Mouse (Mus musculus) central nervous system, embryonic 18 days (tissue): ENCODE results near the gene Slc4a7. TPM values are rescaled to one million over a fixed set of nuclear protein-coding genes. Genes with fewer than 3 reads are reported as not detected.

Experiments used
- polyA plus RNA-seq: library from polyadenylated mRNA; depleted of rRNA; stranded (reverse); fragments of >200 nt; gene quantifications from 2 replicates; pipeline ENCODE4 v1.2.3, GENCODE M21; 2012; rRNA removed

Slc4a7 gene
- polyA plus RNA-seq = 23.7 and 25.3 TPM in 2 replicates

GRCm38 (mm10) chr14:14701710-14702329 is at the start of gene Slc4a7:
Gene Slc4a7, plus strand, starts transcription at chr14:14702279.

GRCm38 (mm10) chr14:14803115-14803514 is 101.0 kb downstream of the Slc4a7 start, which contains the start of gene Nek10:
Gene Nek10, plus strand, starts transcription at chr14:14803415.

Other genes with a start within 250 kb of the Slc4a7 start
- 0.69 and 0.74 TPM in 2 replicates for gene Nek10, start 101.1 kb downstream of the Slc4a7 start, polyA plus RNA-seq